Mouse (Mus musculus): ENCODE results near the gene Btd.

GRCm38 (mm10) chr14:31685680-31686079 lies 44.9 kb downstream of the Btd start:
- TF ChIP-seq CTCF (IDR thresholded peaks at IDR 0.05; ENCODE audit: low read depth, low read length) (no peak), POLR2A (IDR thresholded peaks at IDR 0.05; ENCODE audit: extremely low read depth, insufficient read depth, low read length) (no peak)
